34 mouse cellular contexts compared by ENCODE assay signal in genomic region chr6:91169129-91169528, GRCm38 (mm10).
"Had no signal": no experiment of that assay in that cellular context is flagged by ENCODE, and none has a peak within 500 bp of the region (broad histone marks: within the 10 kb centered on the region; RNA-seq: fewer than 3 reads in every experiment).

No protein-coding gene starts in this region.

- ATAC-seq: hindbrain, embryonic 16.5 days; hindbrain, postnatal 0 days; inflammation-experienced regulatory T-cells, adult 6 months; intestine, embryonic 15.5 days; intestine, embryonic 16.5 days; intestine, postnatal 0 days had no signal

- H3K9ac ChIP-seq: heart, embryonic 12.5 days; heart, embryonic 13.5 days; heart, embryonic 15.5 days; hindbrain, embryonic 12.5 days; hindbrain, embryonic 13.5 days; hindbrain, embryonic 15.5 days; intestine, embryonic 15.5 days; kidney, embryonic 15.5 days had no signal

- H3K9me3 ChIP-seq: heart, embryonic 10.5 days; heart, embryonic 12.5 days; heart, embryonic 13.5 days; heart, embryonic 15.5 days; hindbrain, embryonic 10.5 days; hindbrain, embryonic 12.5 days; hindbrain, embryonic 13.5 days; hindbrain, embryonic 15.5 days; intestine, embryonic 15.5 days; kidney, embryonic 15.5 days had no signal

- H3K4me2 ChIP-seq: heart, embryonic 11.5 days; heart, embryonic 12.5 days; heart, embryonic 13.5 days; heart, embryonic 15.5 days; hindbrain, embryonic 12.5 days; hindbrain, embryonic 13.5 days; hindbrain, embryonic 15.5 days; intestine, embryonic 15.5 days; kidney, embryonic 15.5 days had no signal

- H3K36me3 ChIP-seq: intestine, embryonic 15.5 days had no signal

- H3K27ac ChIP-seq: heart, embryonic 10.5 days; heart, embryonic 13.5 days; heart, embryonic 15.5 days; hindbrain, embryonic 10.5 days; hindbrain, embryonic 12.5 days; hindbrain, embryonic 13.5 days; hindbrain, embryonic 15.5 days; hindbrain, postnatal 0 days; intestine, embryonic 15.5 days; kidney, embryonic 15.5 days; kidney, postnatal 0 days; layer of hippocampus, adult 2 months had no signal

- H3K27me3 ChIP-seq: heart, embryonic 15.5 days; hindbrain, embryonic 12.5 days; hindbrain, embryonic 13.5 days; hindbrain, embryonic 15.5 days; intestine, embryonic 15.5 days; kidney, embryonic 15.5 days had no signal

- H3K4me3 ChIP-seq: heart, embryonic 10.5 days; heart, embryonic 12.5 days; heart, embryonic 13.5 days; heart, embryonic 15.5 days; hindbrain, embryonic 10.5 days; hindbrain, embryonic 12.5 days; hindbrain, embryonic 13.5 days; hindbrain, embryonic 15.5 days; intestine, embryonic 15.5 days; kidney, embryonic 15.5 days; layer of hippocampus, adult 2 months had no signal

- H3K4me1 ChIP-seq: intestine, embryonic 15.5 days; kidney, embryonic 15.5 days had no signal

- DNase-seq: heart, postnatal 10 days; heart, postnatal 14 days; heart, postnatal 36 days; heart, postnatal 4 days; kidney, adult 11 months; kidney, adult 18-20 months; kidney, adult 2 months; kidney, adult 8-10 months; kidney, adult 9 months; kidney, postnatal 10 days; kidney, postnatal 14 days; kidney, postnatal 25 days; kidney, postnatal 36 days; kidney, postnatal 4 days; layer of hippocampus, adult 9-11 months; layer of hippocampus, postnatal 36 days had no signal
